ENCODE assay signal across 8 mouse cellular contexts in genomic region chr15:84072226-84072625, GRCm38 (mm10). TPM values are rescaled to one million over a fixed set of nuclear protein-coding genes. Genes with fewer than 3 reads are reported as not detected.
DNase-seq lines count a peak whose midpoint lies in the region; ATAC-seq lines count a peak whose summit lies in the region.
"Had no signal": no experiment of that assay in that cellular context is flagged by ENCODE, and none has a peak within 500 bp of the region (broad histone marks: within the 10 kb centered on the region; RNA-seq: fewer than 3 reads in every experiment).

No protein-coding gene starts in this region.

- peaks cover 63% of the 10 kb centered on the region for H3K27me3 ChIP-seq in hindbrain, embryonic 12.5 days

- no peaks in the 10 kb centered on the region for H3K9me3 ChIP-seq in hindbrain, embryonic 12.5 days (replicated peaks)

- no peak overlapping the region for H3K27ac ChIP-seq in hindbrain, embryonic 12.5 days

- DNase-seq in spleen, postnatal 4 days (ENCODE audit: low spot score in 2 of 2) = peak; percentile 41 to 74
- DNase-seq in spleen, postnatal 36 days (ENCODE audit: low spot score in 2 of 2) = no peak
- peak; percentile 57 for DNase-seq in adrenal gland, postnatal 25 days
- peak; percentile 45 for DNase-seq in embryo, embryonic 11.5 days (ENCODE audit: low read depth, low spot score)
- peak; percentile 90 to 93 for DNase-seq in left cerebral cortex, postnatal 25 days (ENCODE audit: low spot score in 2 of 2)
- peak; percentile 83 for DNase-seq in right cerebral cortex, adult 18-20 months

- H3K4me2 ChIP-seq in hindbrain, embryonic 12.5 days (replicated peaks) = no peak overlapping the region

- intact Hi-C loops in left cerebral cortex, postnatal 25 days (cut with DNase I) = loop anchor here (5.0 kb wide), 2 partner anchors 410 to 555 kb away; no protein-coding TSS in a partner anchor

- no peaks in the 10 kb centered on the region for H3K36me3 ChIP-seq in hindbrain, embryonic 12.5 days

- peaks cover 27% of the 10 kb centered on the region; the same call in 1 of the 2 replicates for H3K4me1 ChIP-seq in hindbrain, embryonic 12.5 days

- WGBS in hindbrain, embryonic 12.5 days = 22% methylated on average over 7 of the region's 7 CpGs

- peak; percentile 61; the same call in 1 of the 2 replicates for ATAC-seq in hindbrain, embryonic 12.5 days (ENCODE audit: low FRiP score)

- no peak overlapping the region for H3K9ac ChIP-seq in hindbrain, embryonic 12.5 days

- H3K4me3 ChIP-seq in hindbrain, embryonic 12.5 days = no peak overlapping the region

RNA-seq across cellular contexts. Expression of gene Efcab6, which starts 7.0 kb away (rescaled TPM):
- 0.21 TPM in 1 of 2 replicates, not detected in the other for total RNA-seq in adrenal gland, postnatal 25 days (2021)
- polyA plus RNA-seq in hindbrain, embryonic 12.5 days (2016; fragmentation: Nextera tagmentation; extraction: Ambion mirVana) = 0.12 and 0.46 TPM in 2 replicates
- 10 to 100 TPM; 16.4 to 17.2 TPM for total RNA-seq in left cerebral cortex, postnatal 25 days (2021)

RNA-seq across cellular contexts. Expression of gene Sult4a1, which starts 33.3 kb away (rescaled TPM):
- total RNA-seq in adrenal gland, postnatal 25 days (2021) = 3.0 and 4.1 TPM in 2 replicates
- 29.1 and 29.2 TPM in 2 replicates for polyA plus RNA-seq in hindbrain, embryonic 12.5 days (2016; fragmentation: Nextera tagmentation; extraction: Ambion mirVana)
- 100 to 1,000 TPM; 423 to 434 TPM for total RNA-seq in left cerebral cortex, postnatal 25 days (2021)

RNA-seq across cellular contexts. Expression of gene Pnpla5, which starts 50.7 kb away (rescaled TPM):
- not detected in 2 replicates for total RNA-seq in adrenal gland, postnatal 25 days (2021)
- not detected in 2 replicates for polyA plus RNA-seq in hindbrain, embryonic 12.5 days (2016; fragmentation: Nextera tagmentation; extraction: Ambion mirVana)
- total RNA-seq in left cerebral cortex, postnatal 25 days (2021) = not detected
- polyA plus RNA-seq: heart, embryonic 16.5 days had no signal

Comparison
In these comparisons a context has a peak if more than half of its experiments do, and no peak if none do; other contexts are left out.
1. DNase-seq: peak in spleen, postnatal 4 days (2 of 2), adrenal gland, postnatal 25 days (single experiment), embryo, embryonic 11.5 days (single experiment), left cerebral cortex, postnatal 25 days (2 of 2) and right cerebral cortex, adult 18-20 months (single experiment); none in spleen, postnatal 36 days (0 of 2).
2. RNA of gene Efcab6, which starts 7.0 kb away (total RNA-seq): 16.4 to 17.2 TPM in left cerebral cortex, postnatal 25 days; 0.21 TPM in adrenal gland, postnatal 25 days; every median in the first group is over 10 times any median in the second.
3. RNA of gene Sult4a1, which starts 33.3 kb away (total RNA-seq): 423 to 434 TPM in left cerebral cortex, postnatal 25 days; 3.0 to 4.1 TPM in adrenal gland, postnatal 25 days; every median in the first group is over 10 times any median in the second.